Mouse (Mus musculus) left cerebral cortex, adult 9 months (tissue): Measurements from ENCODE around the gene Slc41a2.

Experiments used
- DNase-seq, 2 experiments: peaks; one replicate each; pipeline ENCODE4 v3.0.0; 2022; ENCODE audit warnings: low spot score in 2 of 2

Gene Slc41a2

DNA sequence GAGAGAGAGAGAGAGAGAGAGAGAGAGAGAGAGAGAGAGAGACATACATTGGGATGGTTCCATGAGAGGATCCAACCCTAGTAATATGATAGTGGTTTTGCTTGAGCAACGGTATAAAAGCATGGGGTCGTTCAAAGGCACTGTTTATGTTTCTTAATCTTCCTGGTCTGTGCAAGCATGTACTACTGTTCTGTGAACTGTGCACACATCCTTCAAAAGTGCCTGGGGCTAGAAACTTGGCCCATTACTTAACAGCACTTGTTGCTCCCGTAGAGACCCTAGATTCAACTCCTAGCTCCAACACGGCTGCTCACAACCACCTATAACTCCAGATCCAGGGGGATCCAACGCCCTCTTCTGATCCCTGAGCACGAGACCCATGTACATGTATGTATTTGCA is 17.3 kb downstream of the Slc41a2 start:
- no peak for DNase-seq

- DNase-seq, result no peak
These were observed 24.6 kb downstream of the Slc41a2 start for GRCm38 (mm10) chr10:83313033-83313432.

- no peak for DNase-seq
These were observed 27.3 kb downstream of the Slc41a2 start for GRCm38 (mm10) chr10:83310356-83310755.

DNA sequence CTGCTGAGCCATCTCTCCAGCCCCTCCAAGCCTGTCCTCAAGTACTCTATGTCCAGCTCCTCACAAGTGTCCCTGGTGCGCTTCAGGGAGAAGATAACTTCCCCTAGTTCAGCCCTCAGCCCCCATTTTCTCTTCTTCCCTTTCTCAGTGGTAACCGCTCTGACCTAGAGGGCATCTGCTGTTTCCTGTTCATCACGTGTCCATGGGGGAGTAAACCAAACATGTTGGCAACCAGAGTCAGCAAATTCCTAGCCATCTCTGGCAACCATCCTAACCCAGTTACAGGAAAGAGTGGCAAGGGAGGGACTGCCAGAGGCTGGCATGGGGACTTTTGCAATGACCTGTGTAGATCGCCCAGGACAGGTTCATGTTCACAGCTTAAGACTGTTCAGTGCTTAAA is 36.0 kb downstream of the Slc41a2 start:
- no peak for DNase-seq

- no peak for DNase-seq
These were observed 36.6 kb downstream of the Slc41a2 start for GRCm38 (mm10) chr10:83301054-83301453.

GRCm38 (mm10) chr10:83297017-83297416 is 40.7 kb downstream of the Slc41a2 start:
- DNase-seq, result no peak

DNA sequence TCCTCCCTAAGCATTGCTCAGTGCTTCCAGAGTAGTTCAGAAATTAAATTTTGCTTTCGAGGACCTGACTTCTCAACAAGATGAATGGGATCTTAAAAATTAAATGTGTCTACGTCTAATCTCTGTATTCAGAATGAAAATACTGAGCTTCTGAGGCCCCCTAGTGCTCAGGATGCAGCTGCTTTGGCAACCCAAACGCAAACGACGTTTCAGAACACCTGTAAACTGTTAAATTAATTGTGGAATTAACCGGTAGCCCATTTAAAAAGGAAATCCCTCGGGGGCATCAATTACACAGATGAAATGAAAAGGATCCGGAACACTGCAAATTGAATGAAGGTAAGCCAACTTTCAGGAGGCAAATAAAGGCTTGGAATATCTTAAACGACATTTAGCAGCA is 42.9 kb downstream of the Slc41a2 start:
- no peak for DNase-seq

- no peak for DNase-seq
These were observed 44.3 kb downstream of the Slc41a2 start for GRCm38 (mm10) chr10:83293352-83293751.

DNA sequence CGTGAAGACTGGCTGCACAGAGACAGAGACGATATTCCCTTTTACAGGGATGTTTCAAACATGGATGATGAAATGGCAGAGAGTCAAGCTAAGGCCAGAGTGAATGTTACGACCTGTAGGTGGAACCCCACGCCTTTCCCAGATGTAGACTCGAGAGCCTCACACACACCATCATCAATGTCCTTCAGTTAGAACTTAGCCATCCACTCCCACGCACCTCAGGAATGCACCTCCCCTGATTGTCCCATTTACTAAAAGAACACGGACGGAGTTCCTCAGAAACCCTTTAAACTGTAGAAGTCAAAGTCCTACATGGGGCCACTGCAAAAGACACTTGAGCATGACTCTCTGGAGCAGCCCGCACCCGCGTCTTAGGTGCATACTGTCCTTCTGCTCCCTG is 46.0 kb downstream of the Slc41a2 start:
- DNase-seq, result no peak

GRCm38 (mm10) chr10:83287828-83288227 is 49.9 kb downstream of the Slc41a2 start:
- no peak for DNase-seq

DNA sequence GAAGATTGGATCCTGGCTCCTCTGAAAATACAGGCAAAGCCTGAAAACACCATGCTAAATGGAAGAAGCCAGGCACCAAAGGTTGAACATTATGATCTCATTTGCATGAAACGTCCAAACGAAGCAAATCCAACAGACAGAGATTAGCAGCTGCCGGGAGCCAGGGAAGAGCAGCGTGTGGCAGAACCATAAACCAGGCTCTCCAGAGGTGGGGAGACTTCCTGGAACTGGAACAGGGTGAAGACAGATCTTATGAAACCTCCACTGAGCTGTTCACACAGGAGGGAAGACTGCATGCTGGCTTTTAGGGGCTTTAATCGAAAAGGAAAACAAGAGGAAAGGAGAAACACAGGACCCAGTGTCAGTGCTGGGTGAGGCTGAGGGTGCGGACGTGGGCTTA is 51.3 kb downstream of the Slc41a2 start:
- DNase-seq, result no peak

DNA sequence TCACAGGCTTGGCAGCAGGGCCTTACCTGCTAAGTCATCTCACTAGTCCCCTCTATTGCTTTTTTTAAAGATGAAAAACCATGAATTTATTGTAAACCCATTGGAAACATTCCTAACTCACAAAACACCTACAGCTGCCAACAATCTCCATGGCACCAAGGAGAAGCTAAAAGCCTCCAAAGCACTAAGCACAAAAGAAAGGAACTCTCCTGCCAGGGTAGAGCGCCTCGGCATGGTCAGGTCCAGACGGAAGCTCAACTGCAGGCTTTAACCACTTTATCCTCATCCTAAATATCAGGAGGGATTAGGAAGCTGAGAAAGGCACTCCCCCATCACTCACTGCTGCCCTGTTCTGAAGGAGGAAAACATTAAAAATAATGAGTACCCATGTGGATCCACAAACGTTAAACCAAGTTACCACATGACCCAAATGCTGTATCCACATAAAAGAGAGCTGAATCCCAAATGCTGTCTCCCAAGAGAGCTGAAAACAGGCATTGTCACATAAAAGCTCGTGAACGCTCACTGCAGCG is 51.9 kb downstream of the Slc41a2 start:
- peak in 1 of 2 experiments; percentile 25 for DNase-seq

DNA sequence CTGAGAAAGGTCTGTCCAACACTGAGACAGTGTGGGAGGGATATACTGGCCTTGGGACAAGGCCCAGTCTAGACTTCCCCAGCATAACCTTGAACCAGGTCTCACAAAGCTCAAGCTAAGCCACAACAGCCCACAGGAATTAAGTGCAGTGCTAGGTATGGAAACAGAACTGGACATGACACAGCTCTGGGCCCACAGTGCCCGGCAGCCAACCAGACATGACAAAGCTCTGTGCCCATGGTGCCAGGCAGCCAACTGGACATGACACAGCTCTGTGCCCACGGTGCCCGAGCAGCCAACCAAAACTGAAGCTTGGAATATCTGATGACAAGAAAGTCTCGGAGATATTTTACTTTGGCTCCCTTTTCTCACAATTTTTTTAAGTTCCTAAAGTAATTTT is 52.8 kb downstream of the Slc41a2 start:
- no peak for DNase-seq

GRCm38 (mm10) chr10:83266731-83267130 is 71.0 kb downstream of the Slc41a2 start:
- peak; percentile 38 to 60 for DNase-seq

- DNase-seq, result no peak
These were observed 71.4 kb downstream of the Slc41a2 start for GRCm38 (mm10) chr10:83266241-83266640.

GRCm38 (mm10) chr10:83264680-83265079 is 73.0 kb downstream of the Slc41a2 start:
- no peak for DNase-seq

DNA sequence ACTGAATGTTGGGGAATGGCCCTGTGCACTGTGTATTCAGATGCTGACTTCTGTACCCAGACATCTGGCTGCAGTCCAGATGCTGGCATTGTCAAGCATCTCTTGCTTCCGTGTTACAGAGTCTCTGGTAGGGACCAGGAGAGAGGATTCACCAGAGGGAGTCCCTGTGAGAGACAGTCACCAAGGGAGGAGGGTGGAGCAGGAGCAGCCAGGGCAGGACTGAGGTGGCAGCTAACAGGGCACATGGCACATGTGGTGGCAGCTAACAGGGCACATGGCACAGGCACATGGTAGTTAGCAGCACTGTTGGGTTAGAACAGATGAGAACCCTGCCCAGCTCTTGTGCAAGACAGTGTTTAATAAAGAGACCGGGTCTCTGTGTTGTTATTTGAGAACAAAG is 73.6 kb downstream of the Slc41a2 start:
- DNase-seq, result no peak

GRCm38 (mm10) chr10:83261264-83261663 is 76.4 kb downstream of the Slc41a2 start:
- DNase-seq, result no peak

DNA sequence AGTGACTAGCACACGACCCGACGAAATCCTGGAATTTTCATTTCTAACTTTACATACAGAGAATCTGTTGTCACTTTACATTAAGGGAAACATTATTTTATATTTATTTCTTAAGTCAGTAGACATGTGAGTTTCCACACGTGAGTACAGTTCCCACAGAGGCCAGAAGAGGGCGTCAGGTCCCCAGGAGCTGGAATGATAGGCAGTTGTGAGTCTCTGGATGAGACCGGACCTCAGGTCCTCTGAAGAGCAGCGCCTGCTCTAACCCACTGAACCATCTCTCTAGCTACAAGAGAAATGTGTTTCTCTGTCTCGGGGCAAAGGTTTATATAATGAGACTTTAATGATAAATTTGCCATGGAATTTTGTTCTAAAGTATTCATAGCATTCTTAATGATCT is 86.3 kb downstream of the Slc41a2 start:
- no peak for DNase-seq

DNA sequence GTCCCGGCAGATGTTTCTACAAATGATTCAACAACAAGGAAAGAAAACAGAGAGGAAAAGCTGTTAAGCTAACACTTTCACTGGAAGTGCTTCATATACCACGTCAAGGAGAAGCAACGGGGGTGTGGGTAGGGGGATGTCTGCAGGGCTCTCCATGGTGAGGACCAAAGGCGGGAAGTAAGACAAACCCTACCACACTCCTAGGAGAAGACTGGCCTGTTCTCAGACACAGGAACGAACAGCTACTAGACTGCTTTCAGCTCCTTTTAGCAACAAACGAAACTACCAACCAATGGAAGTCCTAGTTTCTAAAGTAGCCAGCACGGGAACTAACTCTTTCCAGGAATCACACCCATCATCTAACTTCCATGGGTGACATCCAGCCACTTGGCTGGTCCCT is 89.6 kb downstream of the Slc41a2 start:
- no peak for DNase-seq

- no peak for DNase-seq
These were observed 92.0 kb downstream of the Slc41a2 start for GRCm38 (mm10) chr10:83245720-83246119.

GRCm38 (mm10) chr10:83244131-83244530 is 93.6 kb downstream of the Slc41a2 start:
- no peak for DNase-seq

GRCm38 (mm10) chr10:83242106-83242686 is 95.5 kb downstream of the Slc41a2 start:
- DNase-seq, result peak in 1 of 2 experiments; percentile 11

GRCm38 (mm10) chr10:83234391-83234790 is 103.3 kb downstream of the Slc41a2 start:
- DNase-seq, result no peak
